Mouse (Mus musculus): Measurements from ENCODE around the gene Pex3.
"Not testable (repeated sequence)": the region's sequence is repeated elsewhere in the genome, so short reads cannot be mapped to it uniquely, and the experiment has no call there.

Gene Pex3

DNA sequence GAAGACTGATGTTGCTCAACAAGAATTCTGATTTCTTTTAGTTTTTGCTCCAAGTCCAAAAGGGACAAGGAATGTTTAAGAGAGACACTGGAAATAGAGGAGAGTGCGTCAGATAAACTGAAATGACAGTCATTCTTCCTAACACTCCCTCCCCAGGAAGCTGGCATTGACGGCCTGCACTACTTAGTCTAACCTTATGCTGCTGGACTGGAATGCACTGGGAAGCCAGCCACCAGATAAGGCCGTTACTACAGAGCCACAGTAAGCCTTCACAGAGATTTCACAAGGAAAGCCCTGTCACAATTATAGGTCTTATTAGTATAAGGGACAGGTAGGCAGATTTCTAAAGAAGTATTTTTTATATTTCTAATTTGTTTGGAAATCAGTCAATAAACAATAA is 18.2 kb downstream of the Pex3 start:
- DNase-seq, result no peak

DNA sequence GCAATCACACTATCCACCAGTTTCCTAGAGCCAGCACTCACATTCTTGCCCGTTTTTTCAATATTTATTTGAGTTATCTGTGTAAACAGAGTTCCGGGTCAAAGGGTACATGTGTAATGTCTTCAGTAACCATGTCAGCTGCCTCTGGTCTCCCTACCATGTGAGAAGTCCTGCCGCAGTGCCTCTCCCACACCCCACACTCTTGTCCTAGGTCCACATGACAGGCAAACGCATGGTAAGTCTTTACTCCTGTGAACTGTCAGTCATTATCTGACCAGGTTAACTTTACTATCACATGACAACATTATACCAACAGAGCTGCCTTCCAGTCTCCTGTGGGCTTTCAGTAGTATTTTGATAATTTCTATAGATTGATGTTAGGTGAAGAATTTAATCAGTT is 24.8 kb downstream of the Pex3 start:
- no peak for DNase-seq

- DNase-seq, result no peak
Measured at GRCm38 (mm10) chr10:13521857-13522256, 31.1 kb downstream of the Pex3 start.

DNA sequence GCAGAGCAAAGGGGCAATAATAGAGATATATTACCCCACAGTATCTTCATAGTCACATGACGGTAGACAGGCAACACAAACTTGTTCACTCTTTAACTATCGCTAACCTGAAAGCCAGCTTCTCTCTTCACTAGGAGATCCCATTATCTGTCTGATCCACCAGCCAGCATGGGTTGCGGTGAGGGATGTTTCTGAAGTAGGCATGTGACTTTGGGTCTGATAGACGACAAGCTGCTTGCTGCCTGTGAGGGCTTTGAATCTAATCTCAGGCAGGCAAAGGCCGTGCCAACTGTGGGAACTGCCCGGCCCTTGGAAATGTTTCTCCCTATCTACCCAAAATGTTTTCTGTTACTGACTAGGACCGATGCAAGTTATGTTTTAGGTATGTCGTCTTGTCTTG is 50.6 kb downstream of the Pex3 start:
- no peak for DNase-seq

- not testable (repeated sequence) for DNase-seq
Measured at GRCm38 (mm10) chr10:13501533-13501932, 51.4 kb downstream of the Pex3 start.

DNA sequence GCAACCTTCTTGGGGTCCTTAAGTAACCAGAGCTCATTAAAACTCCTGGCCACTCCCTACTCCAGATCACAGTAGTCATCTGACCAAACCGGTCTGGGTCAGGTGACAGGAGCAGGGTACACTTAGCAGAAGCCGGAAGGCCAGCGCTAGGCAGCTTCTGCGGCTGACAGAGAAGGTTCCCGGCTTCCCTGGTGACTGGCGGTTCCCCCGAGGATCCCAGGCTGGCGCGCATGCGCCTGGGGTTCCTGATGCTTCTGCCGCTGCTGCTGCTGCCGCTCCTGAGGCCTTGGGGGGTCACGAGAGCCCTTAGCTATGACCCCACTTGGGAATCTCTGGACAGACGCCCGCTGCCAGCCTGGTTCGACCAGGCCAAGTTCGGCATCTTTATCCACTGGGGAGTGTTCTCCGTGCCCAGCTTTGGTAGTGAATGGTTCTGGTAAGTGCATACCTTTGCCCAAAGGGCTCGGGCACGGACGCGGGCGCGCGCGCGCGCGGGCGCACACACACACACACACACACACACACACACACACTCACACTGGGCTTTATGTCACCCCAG is 51.9 kb downstream of the Pex3 start:
- peak; percentile 93 to 94 for DNase-seq

GRCm38 (mm10) chr10:13500473-13500872 is 52.5 kb downstream of the Pex3 start:
- no peak for DNase-seq

DNA sequence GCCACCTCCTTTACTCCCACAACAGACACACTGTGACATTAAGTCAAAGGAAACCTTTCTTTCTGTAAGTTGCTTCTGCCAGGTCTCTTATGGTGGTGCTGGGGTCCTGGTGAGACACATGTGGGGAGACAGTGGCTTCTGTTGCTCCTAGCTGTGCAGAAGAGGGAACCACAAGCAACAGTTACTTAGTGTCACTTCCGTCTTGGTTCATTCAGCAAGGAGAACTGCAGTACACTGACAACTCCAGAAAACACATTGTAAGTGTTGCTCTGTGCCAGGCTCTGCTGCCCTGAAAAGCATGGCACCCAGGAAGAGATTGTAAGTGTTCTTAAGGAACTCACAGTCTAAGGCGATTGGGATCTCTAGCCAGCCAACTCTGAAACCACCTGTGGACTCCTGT is 53.6 kb downstream of the Pex3 start, which contains the start of gene Fuca2:
Gene Fuca2, plus strand, starts transcription at position 210 of the 400 bp plus-strand sequence.
- no peak for DNase-seq

DNA sequence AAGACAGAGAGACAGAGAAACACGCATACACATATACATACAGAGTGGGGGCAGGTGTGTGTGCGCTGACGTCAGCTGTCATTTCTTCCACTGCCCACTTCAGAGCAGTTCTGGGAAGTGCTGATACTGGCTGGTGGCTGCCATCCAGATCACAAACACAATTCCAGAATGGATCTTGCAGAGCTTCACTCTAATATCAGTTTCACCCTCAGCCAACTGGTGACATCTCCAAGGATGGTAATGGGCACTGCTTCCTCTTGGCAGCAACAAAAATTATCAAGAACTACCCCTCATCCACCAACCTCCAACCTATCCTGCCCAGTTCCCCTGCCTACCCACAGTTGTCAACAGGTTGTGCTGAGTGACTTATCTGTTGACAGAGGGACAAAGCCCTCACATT is 56.6 kb downstream of the Pex3 start:
- DNase-seq, result no peak

- peak; percentile 71 for DNase-seq
Measured at GRCm38 (mm10) chr10:13493978-13494686, 58.8 kb downstream of the Pex3 start.

- DNase-seq, result no peak
Measured at GRCm38 (mm10) chr10:13489671-13490070, 63.3 kb downstream of the Pex3 start.

GRCm38 (mm10) chr10:13485958-13486357 is 67.0 kb downstream of the Pex3 start:
- no peak for DNase-seq

DNA sequence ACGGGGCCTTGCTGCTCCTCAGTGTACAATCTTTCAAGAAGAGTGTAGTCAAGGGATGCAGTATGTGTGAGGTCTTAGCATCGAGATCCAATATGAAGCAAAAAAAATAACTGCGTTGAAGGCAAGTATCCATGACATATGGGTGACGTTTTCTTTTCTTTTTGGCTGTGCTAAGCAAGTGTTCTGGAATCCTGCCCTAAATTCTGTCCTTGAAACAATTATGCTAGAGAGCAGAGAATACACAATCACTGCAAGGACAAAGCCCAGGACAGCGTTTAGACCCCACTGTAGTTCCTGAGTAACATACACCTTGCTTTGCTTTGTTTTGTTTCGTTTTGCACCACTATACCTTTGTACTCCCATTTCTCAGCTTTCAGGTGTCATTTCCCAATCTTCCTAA is 73.6 kb downstream of the Pex3 start:
- no peak for DNase-seq

GRCm38 (mm10) chr10:13475121-13475520 is 77.8 kb downstream of the Pex3 start:
- DNase-seq, result no peak

DNA sequence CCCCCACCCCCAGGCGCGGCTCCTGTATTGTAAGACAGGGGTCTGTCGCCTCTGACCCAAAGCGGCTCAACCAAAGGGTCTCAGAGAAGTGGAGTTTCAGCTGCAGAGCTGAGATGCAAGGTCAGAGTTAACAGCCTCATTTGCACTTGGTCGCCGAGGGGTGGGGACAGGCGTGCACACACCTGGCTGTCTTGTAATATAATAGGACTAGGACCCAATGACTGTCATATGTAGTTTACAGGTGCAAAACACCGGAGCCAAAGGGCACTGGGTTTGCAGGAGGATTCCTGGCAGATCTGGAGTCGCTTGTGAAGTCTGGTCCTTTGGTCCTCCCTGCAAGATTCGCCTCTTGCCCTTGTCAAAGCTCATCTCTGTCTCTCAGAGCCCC is 78.4 kb downstream of the Pex3 start:
- no peak for DNase-seq
